Comparison of ENCODE assay signal across 8 mouse cellular contexts in genomic region chrX:135993192-135993594, GRCm38 (mm10). TPM values are rescaled to one million over a fixed set of nuclear protein-coding genes. Genes with fewer than 3 reads are reported as not detected.
DNase-seq lines count a peak whose midpoint lies in the region; ATAC-seq and TF ChIP-seq lines count a peak whose summit lies in the region.
"Not testable (repeated sequence)": the region's sequence is repeated elsewhere in the genome, so short reads cannot be mapped to it uniquely, and the experiment has no call there.
"Had no signal": no experiment of that assay in that cellular context is flagged by ENCODE, and none has a peak within 500 bp of the region (broad histone marks: within the 10 kb centered on the region; RNA-seq: fewer than 3 reads in every experiment).

No protein-coding gene starts in this region.

- peak; percentile 94 for ATAC-seq in embryonic facial prominence, embryonic 12.5 days (ENCODE audit: insufficient number of reproducible peaks, insufficient read depth, low FRiP score, low TSS enrichment)
- ATAC-seq in heart, embryonic 11.5 days (replicated peaks; ENCODE audit: insufficient number of reproducible peaks, low FRiP score, low TSS enrichment) = peak; percentile 84
- ATAC-seq in hindbrain, embryonic 16.5 days = peak; percentile 96
- ATAC-seq in limb, embryonic 12.5 days (ENCODE audit: insufficient number of reproducible peaks, insufficient read depth, low FRiP score, low TSS enrichment, low read depth) = peak; percentile 95
- peak; percentile 40 for ATAC-seq in lung, postnatal 0 days
- ATAC-seq in neural tube, embryonic 12.5 days (ENCODE audit: low FRiP score, low read depth) = peak; percentile 91

- H3K4me1 ChIP-seq in embryonic facial prominence, embryonic 12.5 days; heart, embryonic 11.5 days (ENCODE audit: control insufficient read depth, insufficient read depth, low read length); hindbrain, embryonic 16.5 days (ENCODE audit: control insufficient read depth, insufficient read depth, low read depth, low read length); limb, embryonic 12.5 days (replicated peaks); lung, postnatal 0 days (ENCODE audit: insufficient read depth, low read depth, low read length); neural tube, embryonic 12.5 days: not testable (repeated sequence)

- TF ChIP-seq CTCF in lung, postnatal 0 days (IDR thresholded peaks at IDR 0.05) = not testable (repeated sequence)

- H3K9ac ChIP-seq in embryonic facial prominence, embryonic 12.5 days; heart, embryonic 11.5 days (ENCODE audit: low read depth, low read length); hindbrain, embryonic 16.5 days (ENCODE audit: low read depth, low read length); limb, embryonic 12.5 days (replicated peaks); lung, postnatal 0 days (replicated peaks; ENCODE audit: low read depth); neural tube, embryonic 12.5 days: not testable (repeated sequence)

- H3K4me3 ChIP-seq in embryonic facial prominence, embryonic 12.5 days; heart, embryonic 11.5 days (ENCODE audit: low read depth, low read length); hindbrain, embryonic 16.5 days (ENCODE audit: low read length); limb, embryonic 12.5 days (replicated peaks); lung, postnatal 0 days (ENCODE audit: low read depth, low read length); neural tube, embryonic 12.5 days: not testable (repeated sequence)

- not testable (repeated sequence) for H3K27me3 ChIP-seq in embryonic facial prominence, embryonic 12.5 days; heart, embryonic 11.5 days (ENCODE audit: control insufficient read depth, insufficient read depth, low read length); hindbrain, embryonic 16.5 days (replicated peaks; ENCODE audit: control insufficient read depth, insufficient read depth, low read length); limb, embryonic 12.5 days; lung, postnatal 0 days (replicated peaks; ENCODE audit: insufficient read depth, low read length); neural tube, embryonic 12.5 days (replicated peaks)

- 22% methylated on average over 2 of the region's 3 CpGs for WGBS in embryonic facial prominence, embryonic 12.5 days
- 52% methylated on average over 2 of the region's 3 CpGs for WGBS in heart, embryonic 11.5 days (ENCODE audit: insufficient replicate concordance)
- 54% methylated on average over 2 of the region's 3 CpGs for WGBS in hindbrain, embryonic 16.5 days
- whole genome bisulfite sequencing in limb, embryonic 12.5 days = 28% methylated on average over 2 of the region's 3 CpGs
- WGBS in lung, postnatal 0 days = 59% methylated on average over 2 of the region's 3 CpGs
- 38% methylated on average over 2 of the region's 3 CpGs for WGBS in neural tube, embryonic 12.5 days

- H3K4me2 ChIP-seq in embryonic facial prominence, embryonic 12.5 days (replicated peaks); heart, embryonic 11.5 days; limb, embryonic 12.5 days; lung, postnatal 0 days (replicated peaks; ENCODE audit: low read depth, low read length); neural tube, embryonic 12.5 days (replicated peaks): not testable (repeated sequence)
- peak overlapping the region; percentile 25; the same call in 1 of the 2 replicates for H3K4me2 ChIP-seq in hindbrain, embryonic 16.5 days (ENCODE audit: low read length)

- H3K9me3 ChIP-seq in embryonic facial prominence, embryonic 12.5 days; heart, embryonic 11.5 days (replicated peaks; ENCODE audit: control insufficient read depth, low read length); hindbrain, embryonic 16.5 days (ENCODE audit: control insufficient read depth, low read length); limb, embryonic 12.5 days; lung, postnatal 0 days (ENCODE audit: low read length); neural tube, embryonic 12.5 days: not testable (repeated sequence)

- H3K36me3 ChIP-seq in embryonic facial prominence, embryonic 12.5 days; heart, embryonic 11.5 days (ENCODE audit: control insufficient read depth, insufficient read depth, low read length); hindbrain, embryonic 16.5 days (ENCODE audit: control insufficient read depth, insufficient read depth, low read length); limb, embryonic 12.5 days; lung, postnatal 0 days (ENCODE audit: insufficient read depth, low read length); neural tube, embryonic 12.5 days: not testable (repeated sequence)

- not testable (repeated sequence) for H3K27ac ChIP-seq in embryonic facial prominence, embryonic 12.5 days; heart, embryonic 11.5 days (ENCODE audit: low read depth, low read length); hindbrain, embryonic 16.5 days (ENCODE audit: low read depth, low read length); limb, embryonic 12.5 days; lung, postnatal 0 days (ENCODE audit: low read length); neural tube, embryonic 12.5 days

- DNase-seq in cerebellum, adult 11 months = peak; percentile 6
- not testable (repeated sequence) for DNase-seq in lung, postnatal 0 days (ENCODE audit: low spot score)

- not testable (repeated sequence) for TF ChIP-seq EP300 in lung, postnatal 0 days (IDR thresholded peaks at IDR 0.05)

RNA-seq across cellular contexts. Expression of gene Arxes2, which starts 0.4 kb away (rescaled TPM):
- polyA plus RNA-seq in embryonic facial prominence, embryonic 12.5 days (2016; fragmentation: Nextera tagmentation; extraction: Ambion mirVana) = 94.5 and 101 TPM in 2 replicates
- 91.8 and 97.4 TPM in 2 replicates for polyA plus RNA-seq in heart, embryonic 11.5 days (2014; fragmentation: Nextera tagmentation; extraction: Ambion mirVana)
- polyA plus RNA-seq in hindbrain, embryonic 16.5 days (2015; fragmentation: Nextera tagmentation; extraction: Ambion mirVana) = 271 and 305 TPM in 2 replicates
- polyA plus RNA-seq in limb, embryonic 12.5 days (2016; fragmentation: Nextera tagmentation; extraction: Ambion mirVana) = 96.1 and 98.7 TPM in 2 replicates
- 79.0 and 99.6 TPM in 2 replicates for polyA plus RNA-seq in lung, postnatal 0 days (2015; fragmentation: Nextera tagmentation; extraction: Ambion mirVana)
- 141 and 145 TPM in 2 replicates for polyA plus RNA-seq in neural tube, embryonic 12.5 days (2016; fragmentation: Nextera tagmentation; extraction: Ambion mirVana)

RNA-seq across cellular contexts. Expression of gene Arxes1, which starts 40.0 kb away (rescaled TPM):
- 46.1 and 49.2 TPM in 2 replicates for polyA plus RNA-seq in embryonic facial prominence, embryonic 12.5 days (2016; fragmentation: Nextera tagmentation; extraction: Ambion mirVana)
- polyA plus RNA-seq in heart, embryonic 11.5 days (2014; fragmentation: Nextera tagmentation; extraction: Ambion mirVana) = 35.3 and 40.6 TPM in 2 replicates
- 148 and 179 TPM in 2 replicates for polyA plus RNA-seq in hindbrain, embryonic 16.5 days (2015; fragmentation: Nextera tagmentation; extraction: Ambion mirVana)
- 49.8 and 50.9 TPM in 2 replicates for polyA plus RNA-seq in limb, embryonic 12.5 days (2016; fragmentation: Nextera tagmentation; extraction: Ambion mirVana)
- polyA plus RNA-seq in lung, postnatal 0 days (2015; fragmentation: Nextera tagmentation; extraction: Ambion mirVana) = 5.6 and 6.8 TPM in 2 replicates
- polyA plus RNA-seq in neural tube, embryonic 12.5 days (2016; fragmentation: Nextera tagmentation; extraction: Ambion mirVana) = 55.1 and 56.5 TPM in 2 replicates
- polyA plus RNA-seq: small intestine, adult 2 months had no signal

Comparison
In these comparisons a context has a peak if more than half of its experiments do, and no peak if none do; other contexts are left out.
1. ATAC-seq: peak in every context shown above with its lines; median percentile 96 in hindbrain, embryonic 16.5 days; 95 in limb, embryonic 12.5 days; 94 in embryonic facial prominence, embryonic 12.5 days; 91 in neural tube, embryonic 12.5 days; 84 in heart, embryonic 11.5 days; 40 in lung, postnatal 0 days.